Mouse (Mus musculus): Measurements from ENCODE around the gene Stub1.
A peak's percentile ranks its signal among the peaks of the same experiment; 100 is the strongest.

The Stub1 gene

GRCm38 (mm10) chr17:25786280-25786679 lies 46.9 kb downstream of the Stub1 start, which contains the start of gene Ccdc78:
Gene Ccdc78 (plus strand): TSS chr17:25786580.
- DNase-seq = no peak

DNA sequence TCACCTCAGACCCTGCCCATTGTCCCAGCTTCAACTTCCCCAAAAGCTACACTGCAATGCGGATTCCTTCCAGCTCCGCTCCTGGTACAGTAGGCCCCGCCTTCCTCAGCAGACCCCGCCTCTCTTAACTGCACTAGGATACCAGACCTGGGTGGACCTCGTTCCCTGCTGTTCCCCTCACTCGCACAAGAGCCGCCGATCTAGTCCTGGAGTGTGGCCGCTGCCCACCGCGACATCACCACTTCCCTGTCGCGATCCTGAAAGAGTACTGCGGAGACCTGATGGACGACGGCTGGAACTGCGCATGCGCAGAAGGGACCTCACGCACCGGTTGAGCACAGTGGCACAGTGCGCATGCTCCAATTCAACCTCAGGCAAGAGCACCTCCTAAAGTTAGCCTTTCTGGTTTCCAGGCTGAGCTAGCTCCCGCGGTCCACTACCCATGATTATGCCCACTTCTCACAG lies 47.9 kb downstream of the Stub1 start, which contains the start of gene Haghl:
TSS of gene Haghl (minus strand) at position 393 of the 465 bp plus-strand sequence.
- peak; percentile 97 to 98 for DNase-seq

DNA sequence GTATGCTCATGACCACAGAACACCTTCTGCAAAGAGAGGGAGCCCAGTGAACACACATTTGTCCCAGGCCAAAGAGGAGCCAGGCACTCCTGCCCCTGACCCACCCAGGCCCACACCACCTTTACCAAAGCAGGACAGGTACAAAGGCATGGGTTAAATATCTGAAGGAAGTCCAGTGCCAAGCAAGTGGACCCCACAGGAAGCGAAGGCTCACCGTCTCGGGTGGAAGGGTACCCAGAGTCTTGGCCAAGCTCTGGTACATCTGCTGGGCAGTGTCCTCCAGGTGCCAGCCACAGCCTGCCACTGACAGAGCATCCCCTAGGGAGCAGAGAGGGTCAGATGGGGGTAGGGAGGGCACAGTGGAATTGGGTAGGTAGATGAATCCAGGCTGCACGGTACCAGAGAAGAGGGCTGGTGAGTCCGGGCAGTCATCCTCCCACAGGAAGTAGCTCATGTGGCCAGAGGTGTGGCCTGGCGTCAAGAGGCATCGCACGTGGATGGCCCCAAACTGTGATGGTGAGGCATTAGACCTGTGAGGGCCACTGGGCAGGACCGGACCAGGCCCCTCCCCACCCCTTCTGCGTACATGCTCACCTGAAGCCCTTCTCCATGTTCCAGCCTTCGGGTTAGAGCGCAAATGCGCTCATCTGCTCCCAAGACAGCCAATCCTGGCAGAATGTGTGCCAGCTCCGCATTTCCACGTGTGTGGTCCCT lies 49.2 kb downstream of the Stub1 start:
- no peak for DNase-seq

DNA sequence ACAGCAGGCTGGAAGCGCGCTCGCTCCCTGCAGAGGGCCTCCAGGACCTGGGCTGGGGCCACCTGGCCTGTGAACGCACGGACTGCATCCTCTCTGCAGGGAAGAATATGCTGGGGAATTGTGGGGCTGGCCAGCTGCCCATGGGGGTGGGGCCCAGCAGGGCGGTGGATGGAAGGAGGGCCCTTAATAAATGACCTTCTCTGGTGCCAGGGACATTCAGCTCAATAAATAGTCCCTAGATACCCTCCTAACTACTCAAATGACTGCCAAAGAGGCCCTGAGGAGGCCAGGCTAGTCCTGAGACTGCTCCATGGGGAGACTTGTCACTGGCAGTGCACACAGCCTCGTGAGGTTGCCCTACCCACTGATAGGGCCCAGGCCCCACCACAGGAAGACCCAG lies 50.1 kb downstream of the Stub1 start:
- peak; percentile 46 to 69 for DNase-seq

GRCm38 (mm10) chr17:25781339-25781738 lies 51.9 kb downstream of the Stub1 start:
- peak in 1 of 2 experiments; percentile 33 for DNase-seq
